Comparison of ENCODE assay signal across 8 mouse cellular contexts in the genomic region with DNA sequence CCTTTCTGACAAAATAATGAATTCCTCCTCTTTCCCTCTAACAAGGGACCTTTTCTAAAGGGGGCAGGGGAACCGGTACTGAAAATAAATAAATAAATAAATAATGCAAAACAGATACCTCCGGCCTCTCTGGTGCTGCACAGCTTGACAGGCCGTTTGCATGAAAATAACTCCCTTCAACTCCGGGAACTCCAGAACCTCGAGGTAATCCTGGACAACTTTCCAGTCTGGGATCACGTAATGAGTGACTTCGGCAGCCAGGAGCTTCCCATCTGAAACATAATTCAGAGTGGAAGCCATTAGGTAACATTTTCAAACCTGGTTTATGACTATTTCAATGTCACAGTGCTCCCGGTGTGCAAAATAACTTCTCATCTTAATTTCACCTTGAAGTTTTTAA. TPM values are rescaled to one million over a fixed set of nuclear protein-coding genes. Genes with fewer than 3 reads are reported as not detected.
DNase-seq lines count a peak whose midpoint lies in the region; ATAC-seq and TF ChIP-seq lines count a peak whose summit lies in the region.
"Had no signal": no experiment of that assay in that cellular context is flagged by ENCODE, and none has a peak within 500 bp of the region (broad histone marks: within the 10 kb centered on the region; RNA-seq: fewer than 3 reads in every experiment).

No protein-coding gene starts in this region.

- H3K27ac ChIP-seq in lung, embryonic 16.5 days (ENCODE audit: low read length), result no peak overlapping the region
- no peak overlapping the region for H3K27ac ChIP-seq in forebrain, embryonic 13.5 days
- peak overlapping the region; percentile 100; the same call in 1 of the 2 replicates for H3K27ac ChIP-seq in kidney, postnatal 0 days
- H3K27ac ChIP-seq in stomach, embryonic 15.5 days, result peak overlapping the region; percentile 98; the same call in 1 of the 2 replicates

- H3K9me3 ChIP-seq in lung, embryonic 16.5 days (ENCODE audit: control insufficient read depth, low read length), result no peaks in the 10 kb centered on the region
- no peaks in the 10 kb centered on the region for H3K9me3 ChIP-seq in forebrain, embryonic 13.5 days (replicated peaks)
- no peaks in the 10 kb centered on the region for H3K9me3 ChIP-seq in kidney, postnatal 0 days (replicated peaks; ENCODE audit: low read length)
- H3K9me3 ChIP-seq in stomach, embryonic 15.5 days, result no peaks in the 10 kb centered on the region

- TF ChIP-seq POLR2A in lung, adult 2 months (IDR thresholded peaks at IDR 0.05; ENCODE audit: borderline replicate concordance, extremely low read depth, low read depth, low read length), result no peak

- H3K4me3 ChIP-seq in lung, embryonic 16.5 days (ENCODE audit: low read length), result peak overlapping the region; percentile 83; the same call in 1 of the 2 replicates
- H3K4me3 ChIP-seq in lung, adult 2 months (replicated peaks; ENCODE audit: extremely low read depth, low read depth, low read length), result no peak overlapping the region
- no peak overlapping the region for H3K4me3 ChIP-seq in forebrain, embryonic 13.5 days
- H3K4me3 ChIP-seq in kidney, postnatal 0 days (replicated peaks; ENCODE audit: low read depth, low read length), result no peak overlapping the region; the same call in 1 of the 2 replicates
- no peak overlapping the region for H3K4me3 ChIP-seq in stomach, embryonic 15.5 days (replicated peaks)

- no peak for ATAC-seq in lung, embryonic 16.5 days (ENCODE audit: low read depth)
- ATAC-seq in forebrain, embryonic 13.5 days, result no peak
- no peak for ATAC-seq in kidney, postnatal 0 days (replicated peaks; ENCODE audit: low FRiP score, low read depth)
- no peak for ATAC-seq in stomach, embryonic 15.5 days (ENCODE audit: insufficient read depth, low FRiP score, low read depth)
- no peak for ATAC-seq in monocyte, adult 5-6 weeks (replicated peaks; ENCODE audit: insufficient number of reproducible peaks, low FRiP score, low TSS enrichment, poor library complexity, severe bottlenecking)

- no peak for TF ChIP-seq CTCF in lung, adult 2 months (IDR thresholded peaks at IDR 0.05; ENCODE audit: insufficient read depth, low read length)
- no peak for TF ChIP-seq CTCF in kidney, postnatal 0 days (IDR thresholded peaks at IDR 0.05; ENCODE audit: low read depth)

- peak overlapping the region; percentile 100 for H3K9ac ChIP-seq in lung, embryonic 16.5 days (ENCODE audit: low read length)
- H3K9ac ChIP-seq in forebrain, embryonic 13.5 days, result no peak overlapping the region; the same call in 1 of the 2 replicates
- no peak overlapping the region for H3K9ac ChIP-seq in kidney, postnatal 0 days (ENCODE audit: low read depth, low read length)
- no peak overlapping the region for H3K9ac ChIP-seq in stomach, embryonic 15.5 days

- peaks cover 16% of the 10 kb centered on the region for H3K4me1 ChIP-seq in lung, embryonic 16.5 days (replicated peaks; ENCODE audit: control insufficient read depth, insufficient read depth, low read length)
- H3K4me1 ChIP-seq in lung, adult 2 months (ENCODE audit: control insufficient read depth, insufficient read depth, low read length), result no peaks in the 10 kb centered on the region
- H3K4me1 ChIP-seq in forebrain, embryonic 13.5 days, result peaks cover 11% of the 10 kb centered on the region
- peaks cover 9% of the 10 kb centered on the region for H3K4me1 ChIP-seq in kidney, postnatal 0 days (replicated peaks; ENCODE audit: insufficient read depth, low read length)
- H3K4me1 ChIP-seq in stomach, embryonic 15.5 days, result peaks cover 8% of the 10 kb centered on the region; the same call in 1 of the 2 replicates

- DNase-seq in lung, adult 2 months, result no peak
- DNase-seq in kidney, postnatal 0 days (ENCODE audit: low spot score), result no peak
- DNase-seq in adrenal gland, postnatal 36 days, result no peak
- DNase-seq: adrenal gland, postnatal 14 days had no signal

- H3K36me3 ChIP-seq in lung, embryonic 16.5 days (ENCODE audit: control insufficient read depth, insufficient read depth, low read length), result peaks cover 4% of the 10 kb centered on the region; the same call in 1 of the 2 replicates
- peaks cover 22% of the 10 kb centered on the region for H3K36me3 ChIP-seq in forebrain, embryonic 13.5 days (ENCODE audit: poor library complexity, severe bottlenecking)
- 0 out of 2 replicates have a peak, but pooled peaks cover 4% of the 10 kb centered on the region for H3K36me3 ChIP-seq in kidney, postnatal 0 days (ENCODE audit: insufficient read depth, low read length)
- 0 out of 2 replicates have a peak, but pooled peaks cover 5% of the 10 kb centered on the region for H3K36me3 ChIP-seq in stomach, embryonic 15.5 days

- no peaks in the 10 kb centered on the region for H3K27me3 ChIP-seq in lung, embryonic 16.5 days (ENCODE audit: control insufficient read depth, insufficient read depth, low read depth, low read length)
- no peaks in the 10 kb centered on the region for H3K27me3 ChIP-seq in forebrain, embryonic 13.5 days
- H3K27me3 ChIP-seq in kidney, postnatal 0 days (ENCODE audit: insufficient read depth, low read length), result no peaks in the 10 kb centered on the region
- H3K27me3 ChIP-seq in stomach, embryonic 15.5 days (replicated peaks), result no peaks in the 10 kb centered on the region

- H3K4me2 ChIP-seq in lung, embryonic 16.5 days (ENCODE audit: low read depth, low read length), result peak overlapping the region; percentile 84; the same call in 1 of the 2 replicates
- peak overlapping the region; percentile 80 for H3K4me2 ChIP-seq in forebrain, embryonic 13.5 days
- H3K4me2 ChIP-seq in kidney, postnatal 0 days (ENCODE audit: low read length), result peak overlapping the region; percentile 76
- peak overlapping the region; percentile 83 for H3K4me2 ChIP-seq in stomach, embryonic 15.5 days

- 56% methylated on average over 8 of the region's 8 CpGs for WGBS in lung, embryonic 16.5 days
- WGBS in lung, adult 2 months, result 55% methylated on average over 8 of the region's 8 CpGs
- WGBS in forebrain, embryonic 13.5 days, result 29% methylated on average over 8 of the region's 8 CpGs
- 36% methylated on average over 8 of the region's 8 CpGs for WGBS in kidney, postnatal 0 days
- 53% methylated on average over 8 of the region's 8 CpGs for WGBS in stomach, embryonic 15.5 days

RNA-seq across cellular contexts. Expression of gene Dis3l, which starts 1.7 kb away (rescaled TPM):
- 20.9 and 21.4 TPM in 2 replicates for polyA plus RNA-seq in lung, embryonic 16.5 days (2015; fragmentation: Nextera tagmentation; extraction: Ambion mirVana)
- 8.2 and 8.9 TPM in 2 replicates for polyA plus RNA-seq in lung, adult 2 months (2012; rRNA removed)
- 19.4 and 21.7 TPM in 2 replicates for polyA plus RNA-seq in forebrain, embryonic 13.5 days (2015; fragmentation: Nextera tagmentation; extraction: Ambion mirVana)
- polyA plus RNA-seq in kidney, postnatal 0 days (2015; fragmentation: Nextera tagmentation; extraction: Ambion mirVana), result 13.9 and 14.5 TPM in 2 replicates
- 17.9 and 20.4 TPM in 2 replicates for polyA plus RNA-seq in stomach, embryonic 15.5 days (2015; fragmentation: Nextera tagmentation; extraction: Ambion mirVana)
- total RNA-seq in adrenal gland, postnatal 36 days (2021), result 10 to 100 TPM; 20.9 to 21.5 TPM
- 13.9 to 17.6 TPM (median 15.1 TPM) in 3 replicates for total RNA-seq in monocyte, adult 5-6 weeks (2017)

RNA-seq across cellular contexts. Expression of gene Megf11, which starts 46.1 kb away (rescaled TPM):
- 1.2 and 1.3 TPM in 2 replicates for polyA plus RNA-seq in lung, embryonic 16.5 days (2015; fragmentation: Nextera tagmentation; extraction: Ambion mirVana)
- polyA plus RNA-seq in lung, adult 2 months (2012; rRNA removed), result 0.52 and 0.67 TPM in 2 replicates
- 5.2 and 6.4 TPM in 2 replicates for polyA plus RNA-seq in forebrain, embryonic 13.5 days (2015; fragmentation: Nextera tagmentation; extraction: Ambion mirVana)
- polyA plus RNA-seq in kidney, postnatal 0 days (2015; fragmentation: Nextera tagmentation; extraction: Ambion mirVana), result 2.5 and 2.6 TPM in 2 replicates
- 1.2 and 1.4 TPM in 2 replicates for polyA plus RNA-seq in stomach, embryonic 15.5 days (2015; fragmentation: Nextera tagmentation; extraction: Ambion mirVana)
- under 1 TPM; 0.36 to 0.79 TPM for total RNA-seq in adrenal gland, postnatal 36 days (2021)
- total RNA-seq in monocyte, adult 5-6 weeks (2017), result 0.10 to 0.64 TPM (median 0.29 TPM) in 3 replicates

RNA-seq across cellular contexts. Expression of gene Tipin, which starts 58.0 kb away (rescaled TPM):
- polyA plus RNA-seq in lung, embryonic 16.5 days (2015; fragmentation: Nextera tagmentation; extraction: Ambion mirVana), result 206 and 224 TPM in 2 replicates
- 2.5 and 4.9 TPM in 2 replicates for polyA plus RNA-seq in lung, adult 2 months (2012; rRNA removed)
- 243 and 245 TPM in 2 replicates for polyA plus RNA-seq in forebrain, embryonic 13.5 days (2015; fragmentation: Nextera tagmentation; extraction: Ambion mirVana)
- polyA plus RNA-seq in kidney, postnatal 0 days (2015; fragmentation: Nextera tagmentation; extraction: Ambion mirVana), result 168 and 193 TPM in 2 replicates
- polyA plus RNA-seq in stomach, embryonic 15.5 days (2015; fragmentation: Nextera tagmentation; extraction: Ambion mirVana), result 182 and 194 TPM in 2 replicates
- 10 to 100 TPM; 15.9 to 20.6 TPM for total RNA-seq in adrenal gland, postnatal 36 days (2021)
- 32.7 to 41.8 TPM (median 36.0 TPM) in 3 replicates for total RNA-seq in monocyte, adult 5-6 weeks (2017)

Comparison
In these comparisons a context has a peak if more than half of its experiments do, and no peak if none do; other contexts are left out.
1. RNA of gene Tipin, which starts 58.0 kb away (polyA plus RNA-seq): 243 to 245 TPM in forebrain, embryonic 13.5 days, 206 to 224 TPM in lung, embryonic 16.5 days, 182 to 194 TPM in stomach, embryonic 15.5 days and 168 to 193 TPM in kidney, postnatal 0 days; 2.5 to 4.9 TPM in lung, adult 2 months; every median in the first group is over 10 times any median in the second.
2. H3K27ac ChIP-seq: peak in kidney, postnatal 0 days (single experiment) and stomach, embryonic 15.5 days (single experiment); none in lung, embryonic 16.5 days (single experiment) and forebrain, embryonic 13.5 days (single experiment).
3. Peak in every context shown above with its lines, with median percentiles within 50 percentile points of each other: H3K4me2 ChIP-seq.